Comparison of ENCODE assay signal across 11 mouse cellular contexts in genomic region chr13:41865071-41865470, GRCm38 (mm10). TPM values are rescaled to one million over a fixed set of nuclear protein-coding genes. Genes with fewer than 3 reads are reported as not detected.
A peak's percentile ranks its signal among the peaks of the same experiment; 100 is the strongest.
DNase-seq lines count a peak whose midpoint lies in the region; ATAC-seq and TF ChIP-seq lines count a peak whose summit lies in the region.
"Had no signal": no experiment of that assay in that cellular context is flagged by ENCODE, and none has a peak within 500 bp of the region (broad histone marks: within the 10 kb centered on the region; RNA-seq: fewer than 3 reads in every experiment).

No protein-coding gene starts in this region.

- no peak for TF ChIP-seq CTCF in liver, adult 2 months (IDR thresholded peaks at IDR 0.05; ENCODE audit: low read depth, low read length)
- no peak for TF ChIP-seq CTCF in liver, postnatal 0 days (IDR thresholded peaks at IDR 0.05; ENCODE audit: low read depth)

- H3K4me2 ChIP-seq in liver, postnatal 0 days (ENCODE audit: low read depth, low read length): no peak overlapping the region
- no peak overlapping the region for H3K4me2 ChIP-seq in kidney, embryonic 15.5 days
- H3K4me2 ChIP-seq in midbrain, embryonic 16.5 days (ENCODE audit: low read length): no peak overlapping the region
- H3K4me2 ChIP-seq: limb, embryonic 12.5 days had no signal

- no peak for ATAC-seq in liver, postnatal 0 days
- peak; percentile 64 for ATAC-seq in kidney, embryonic 15.5 days (replicated peaks; ENCODE audit: low FRiP score)
- no peak for ATAC-seq in midbrain, embryonic 16.5 days
- ATAC-seq in activated CD4-positive, CD25-positive, alpha-beta regulatory T cell, adult 4 months: no peak

- no peaks in the 10 kb centered on the region for H3K9me3 ChIP-seq in liver, postnatal 0 days (ENCODE audit: low read length)
- H3K9me3 ChIP-seq in kidney, embryonic 15.5 days (replicated peaks): no peaks in the 10 kb centered on the region
- no peaks in the 10 kb centered on the region for H3K9me3 ChIP-seq in midbrain, embryonic 16.5 days (replicated peaks; ENCODE audit: control insufficient read depth, low read length, poor library complexity, severe bottlenecking)
- H3K9me3 ChIP-seq: limb, embryonic 12.5 days had no signal

- TF ChIP-seq EP300 in liver, postnatal 0 days (IDR thresholded peaks at IDR 0.05; ENCODE audit: low read depth): no peak

- H3K79me2 ChIP-seq in liver, adult 2 months (ENCODE audit: control insufficient read depth, insufficient read depth, low read length): no peaks in the 10 kb centered on the region

- peaks cover 3% of the 10 kb centered on the region; the same call in 1 of the 2 replicates for H3K27me3 ChIP-seq in liver, adult 2 months (ENCODE audit: control insufficient read depth, insufficient read depth, low read length)
- H3K27me3 ChIP-seq in liver, postnatal 0 days (ENCODE audit: insufficient read depth, low read length): no peaks in the 10 kb centered on the region
- H3K27me3 ChIP-seq in kidney, embryonic 15.5 days: no peaks in the 10 kb centered on the region
- no peaks in the 10 kb centered on the region for H3K27me3 ChIP-seq in midbrain, embryonic 16.5 days (ENCODE audit: control insufficient read depth, insufficient read depth, low read depth, low read length)
- H3K27me3 ChIP-seq: limb, embryonic 12.5 days had no signal

- DNase-seq in liver, adult 2 months (ENCODE audit: extremely low read depth, low read depth, low spot score): peak; percentile 74
- DNase-seq in liver, postnatal 0 days: no peak
- DNase-seq in heart, adult 9 months (ENCODE audit: low spot score in 2 of 2): peak; percentile 77 to 80
- peak; percentile 27 for DNase-seq in ovary, postnatal 10 days (ENCODE audit: low spot score)
- DNase-seq in retina, embryonic 14.5 days (ENCODE audit: low spot score): no peak
- DNase-seq: cerebellum, postnatal 25 days had no signal

- H3K4me3 ChIP-seq in liver, adult 2 months (ENCODE audit: insufficient read depth, low read depth, low read length): no peak overlapping the region
- no peak overlapping the region for H3K4me3 ChIP-seq in liver, postnatal 0 days (ENCODE audit: low read depth, low read length)
- H3K4me3 ChIP-seq in kidney, embryonic 15.5 days (replicated peaks): no peak overlapping the region
- no peak overlapping the region for H3K4me3 ChIP-seq in midbrain, embryonic 16.5 days (ENCODE audit: low read depth, low read length)
- H3K4me3 ChIP-seq: limb, embryonic 12.5 days had no signal

- no peaks in the 10 kb centered on the region; the same call in 1 of the 2 replicates for H3K4me1 ChIP-seq in liver, adult 2 months (ENCODE audit: control insufficient read depth, insufficient read depth, low read length)
- H3K4me1 ChIP-seq in liver, postnatal 0 days (ENCODE audit: insufficient read depth): peaks cover 6% of the 10 kb centered on the region
- H3K4me1 ChIP-seq in kidney, embryonic 15.5 days: peaks cover 6% of the 10 kb centered on the region
- H3K4me1 ChIP-seq in midbrain, embryonic 16.5 days (ENCODE audit: control insufficient read depth, insufficient read depth, low read length): no peaks in the 10 kb centered on the region
- H3K4me1 ChIP-seq: limb, embryonic 12.5 days had no signal

- no peaks in the 10 kb centered on the region for H3K36me3 ChIP-seq in liver, adult 2 months (ENCODE audit: control insufficient read depth, insufficient read depth, low read length)
- H3K36me3 ChIP-seq in liver, postnatal 0 days (replicated peaks; ENCODE audit: insufficient read depth, low read length): no peaks in the 10 kb centered on the region
- H3K36me3 ChIP-seq in kidney, embryonic 15.5 days: no peaks in the 10 kb centered on the region
- no peaks in the 10 kb centered on the region for H3K36me3 ChIP-seq in midbrain, embryonic 16.5 days (ENCODE audit: control insufficient read depth, insufficient read depth, low read length)
- H3K36me3 ChIP-seq: limb, embryonic 12.5 days had no signal

- 26% methylated on average over 5 of the region's 5 CpGs for WGBS in liver, adult 2 months
- WGBS in liver, postnatal 0 days (ENCODE audit: insufficient replicate concordance): 73% methylated on average over 5 of the region's 5 CpGs
- 32% methylated on average over 5 of the region's 5 CpGs for WGBS in kidney, embryonic 15.5 days
- WGBS in midbrain, embryonic 16.5 days: 82% methylated on average over 5 of the region's 5 CpGs

- no peak overlapping the region for H3K9ac ChIP-seq in liver, adult 2 months (ENCODE audit: low read depth, low read length)
- H3K9ac ChIP-seq in liver, postnatal 0 days (replicated peaks): no peak overlapping the region
- no peak overlapping the region for H3K9ac ChIP-seq in kidney, embryonic 15.5 days
- H3K9ac ChIP-seq in midbrain, embryonic 16.5 days (ENCODE audit: low read depth, low read length): no peak overlapping the region
- H3K9ac ChIP-seq: limb, embryonic 12.5 days had no signal

- TF ChIP-seq POLR2A in liver, adult 2 months (IDR thresholded peaks at IDR 0.05; ENCODE audit: extremely low read depth, insufficient read depth, low read length): no peak

- no peak overlapping the region for H3K27ac ChIP-seq in liver, adult 2 months (replicated peaks; ENCODE audit: insufficient read depth, low read depth, low read length)
- H3K27ac ChIP-seq in liver, postnatal 0 days (ENCODE audit: low read depth): no peak overlapping the region
- H3K27ac ChIP-seq in kidney, embryonic 15.5 days: peak overlapping the region; percentile 75
- no peak overlapping the region for H3K27ac ChIP-seq in midbrain, embryonic 16.5 days (ENCODE audit: low read length)
- H3K27ac ChIP-seq: limb, embryonic 12.5 days had no signal

RNA-seq across cellular contexts. Expression of gene Adtrp, which starts 17.6 kb away (rescaled TPM):
- total RNA-seq in liver, adult 2 months (2014; rRNA removed): 267 and 323 TPM in 2 replicates
- 193 and 251 TPM in 2 replicates for polyA plus RNA-seq in liver, adult 2 months (2012; rRNA removed)
- 94.2 and 94.5 TPM in 2 replicates for polyA plus RNA-seq in liver, postnatal 0 days (2015; fragmentation: Nextera tagmentation; extraction: Ambion mirVana)
- polyA plus RNA-seq in kidney, embryonic 15.5 days (2015; fragmentation: Nextera tagmentation; extraction: Ambion mirVana): 0.22 and 0.66 TPM in 2 replicates
- polyA plus RNA-seq in midbrain, embryonic 16.5 days (2015; fragmentation: Nextera tagmentation; extraction: Ambion mirVana): not detected in 2 replicates
- polyA plus RNA-seq in activated CD4-positive, CD25-positive, alpha-beta regulatory T cell, adult 4 months (2017; shearing (Covaris generic)): under 1 TPM in 1 of 2 experiments, not detected in 1; 0.74 TPM
- polyA plus RNA-seq: forebrain, embryonic 11.5 days had no signal

Comparison
In these comparisons a context has a peak if more than half of its experiments do, and no peak if none do; other contexts are left out.
1. DNase-seq: peak in liver, adult 2 months (single experiment), heart, adult 9 months (2 of 2) and ovary, postnatal 10 days (single experiment); none in liver, postnatal 0 days (single experiment) and retina, embryonic 14.5 days (single experiment).
2. RNA of gene Adtrp, which starts 17.6 kb away (polyA plus RNA-seq): 193 to 251 TPM in liver, adult 2 months and 94.2 to 94.5 TPM in liver, postnatal 0 days; 0.74 TPM in activated CD4-positive, CD25-positive, alpha-beta regulatory T cell, adult 4 months, 0.22 to 0.66 TPM in kidney, embryonic 15.5 days and not detected in midbrain, embryonic 16.5 days; every median in the first group is over 10 times any median in the second.